Mouse (Mus musculus) urinary bladder, postnatal 10 days (tissue): ENCODE results near the gene Olfr533.
"Not testable (repeated sequence)": the region's sequence is repeated elsewhere in the genome, so short reads cannot be mapped to it uniquely, and the experiment has no call there.

Experiments
- DNase-seq: peaks from one replicate; pipeline ENCODE4 v3.0.0; 2022; ENCODE audit warnings: low spot score

Olfr533 gene

DNA sequence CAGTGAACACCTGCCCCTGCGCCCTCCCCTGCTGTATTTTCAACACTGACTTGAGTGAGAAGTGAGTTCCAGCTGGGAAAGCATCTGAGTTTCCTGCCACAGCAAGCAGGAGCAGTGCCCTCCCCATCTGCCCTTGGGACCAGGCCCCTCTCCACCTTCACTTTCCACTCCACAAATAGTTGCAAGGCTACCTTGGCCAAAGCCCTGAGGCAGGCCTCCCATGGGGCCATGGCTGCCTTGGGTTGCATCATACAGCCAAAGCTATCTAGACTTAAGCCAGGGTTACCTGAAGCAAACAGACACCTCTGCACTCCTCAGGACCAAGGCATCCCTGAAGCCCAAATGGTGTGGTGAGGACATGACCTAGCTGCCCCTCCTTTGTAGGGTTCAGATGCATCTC, at the start of gene Olfr533:
Olfr533 (plus strand) TSS at position 301 of the 400 bp plus-strand sequence.
- not testable (repeated sequence) for DNase-seq

DNA sequence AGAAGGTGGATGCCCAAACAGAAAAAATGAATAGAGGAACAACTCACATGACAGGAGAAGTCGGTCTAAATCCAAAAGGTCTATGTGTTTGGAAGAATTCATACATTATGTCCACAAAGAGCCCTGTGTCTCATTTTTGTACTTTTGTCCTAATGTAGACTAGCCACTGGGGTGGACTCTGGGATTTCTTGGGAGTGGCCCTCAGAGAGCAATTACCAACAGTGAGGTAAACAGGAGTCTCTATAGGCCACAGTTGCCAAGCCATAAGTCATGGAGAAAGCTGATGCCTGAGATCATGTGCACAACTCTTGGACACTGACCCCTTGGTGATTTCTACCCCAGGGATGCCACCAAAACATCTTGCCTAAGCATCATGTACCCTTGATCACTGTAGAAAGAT, 41.6 kb upstream of the Olfr533 start, which contains the start of gene Olfr532:
Olfr532 (minus strand) TSS at position 101 of the 400 bp plus-strand sequence.
- DNase-seq, result no peak

DNA sequence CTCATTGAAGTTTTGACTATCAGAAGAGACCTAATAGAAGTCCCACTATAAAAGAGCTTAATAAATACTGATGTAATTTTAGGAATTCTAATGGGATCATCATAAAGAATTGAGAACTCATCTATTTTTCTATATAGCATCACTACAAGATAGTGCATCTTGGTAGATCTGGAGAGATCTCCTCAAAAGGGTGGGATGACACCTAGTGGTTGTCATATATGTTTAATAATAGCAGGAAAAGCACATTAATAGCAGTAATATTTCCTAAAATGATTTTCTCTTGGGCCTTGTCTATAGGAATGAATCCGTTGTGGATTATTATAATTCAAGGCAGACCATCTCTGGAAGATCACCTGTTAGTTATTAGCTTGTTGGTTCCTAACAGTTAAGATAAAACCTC, 20.0 kb upstream of the Olfr533 start:
- no peak for DNase-seq

DNA sequence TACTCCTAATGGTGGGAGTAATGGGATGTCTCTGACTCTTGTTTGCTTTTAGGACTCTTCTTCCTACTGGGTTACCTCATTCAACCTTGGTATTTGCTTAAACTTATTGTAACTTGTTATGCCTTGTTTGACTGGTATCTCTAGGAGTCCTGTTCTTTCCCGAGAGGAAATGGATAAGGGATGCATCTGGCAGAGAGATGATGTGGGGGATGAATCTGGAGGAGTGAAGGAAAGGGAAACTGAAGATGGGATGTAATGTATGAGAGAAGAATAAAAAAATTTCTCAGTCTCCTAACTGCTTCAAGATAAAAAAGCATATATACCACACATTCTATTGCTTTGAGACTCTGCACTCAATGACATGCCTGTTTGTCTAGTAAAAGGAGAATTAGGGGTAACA, 14.7 kb downstream of the Olfr533 start:
- no peak for DNase-seq

DNA sequence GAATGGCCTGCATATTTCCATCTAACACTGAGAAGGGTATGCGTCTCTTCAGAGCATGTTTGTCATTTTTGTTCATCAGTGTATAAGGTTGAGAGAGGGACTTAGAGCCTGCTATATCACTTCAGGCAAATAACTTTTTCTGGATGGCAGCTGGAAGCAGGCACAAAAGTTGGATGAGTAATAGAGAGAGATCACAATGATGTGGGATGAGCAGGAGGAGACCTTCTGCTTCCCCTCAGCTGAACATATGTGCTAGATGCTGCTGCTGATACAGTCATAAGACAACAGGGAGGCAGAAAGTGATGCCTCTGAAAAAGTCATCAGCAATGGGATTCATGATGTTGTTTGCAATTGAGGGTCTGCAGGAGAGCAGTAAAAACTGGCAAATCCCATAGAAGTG, 15.6 kb downstream of the Olfr533 start:
- DNase-seq, result no peak

DNA sequence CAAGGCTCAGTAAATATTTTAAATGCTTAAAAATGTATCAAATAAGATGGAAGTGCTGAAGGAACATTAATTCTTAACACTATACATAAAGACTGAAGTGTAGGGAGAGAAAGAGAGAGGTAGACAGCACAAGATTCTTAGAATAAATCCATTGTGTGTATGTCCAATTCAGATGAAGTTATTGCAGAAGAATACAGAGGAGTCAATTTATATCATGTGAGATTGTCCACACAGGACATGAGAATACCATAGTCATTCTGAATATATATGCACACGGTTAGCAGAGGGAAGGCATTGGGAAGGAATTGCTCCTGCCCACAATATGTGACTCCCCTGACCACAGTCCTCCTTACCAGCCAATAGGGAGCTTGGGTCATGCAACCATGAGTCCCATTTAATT, 20.7 kb downstream of the Olfr533 start, which contains the start of gene Olfr535:
Olfr535 (plus strand) TSS at position 301 of the 400 bp plus-strand sequence.
- no peak for DNase-seq

DNA sequence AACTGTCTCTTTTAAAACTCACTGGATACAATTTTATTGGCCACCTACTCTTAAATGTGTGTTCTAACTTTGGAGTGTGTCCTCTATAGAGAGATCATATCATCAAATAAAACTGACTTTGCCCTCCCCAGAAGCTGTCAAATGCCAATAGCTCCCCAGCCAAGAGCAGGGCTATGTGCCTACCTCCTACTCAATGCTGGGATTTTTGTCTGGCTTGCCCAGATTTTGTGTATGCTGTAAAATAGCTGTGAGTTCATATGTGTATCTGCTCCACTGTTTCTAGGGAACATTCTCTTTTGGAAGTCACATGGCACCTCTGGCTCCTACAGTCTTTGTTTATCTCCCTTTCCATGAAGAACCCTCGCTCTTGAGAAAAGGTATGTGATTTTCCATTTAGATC, 25.8 kb downstream of the Olfr533 start:
- no peak for DNase-seq

DNA sequence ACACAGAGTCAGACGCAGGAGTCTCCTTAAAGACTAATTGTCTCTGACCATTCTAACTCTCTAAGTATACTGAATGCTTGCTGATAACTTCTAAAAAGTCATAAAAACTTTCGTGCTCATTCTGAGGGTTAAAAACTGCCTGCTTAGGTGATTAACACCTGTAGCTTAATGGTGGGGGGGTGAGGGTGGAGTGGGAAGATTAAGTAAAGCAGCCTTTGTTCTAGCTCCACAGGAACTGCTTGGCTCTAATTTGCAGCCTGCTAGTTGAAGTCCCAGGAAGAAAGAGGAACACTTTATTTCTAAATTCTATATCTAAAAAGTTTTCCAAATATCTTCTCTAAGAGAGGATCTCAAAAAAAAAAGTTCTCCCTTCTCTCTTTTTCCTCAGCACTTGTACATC, 31.1 kb downstream of the Olfr533 start:
- DNase-seq, result no peak

DNA sequence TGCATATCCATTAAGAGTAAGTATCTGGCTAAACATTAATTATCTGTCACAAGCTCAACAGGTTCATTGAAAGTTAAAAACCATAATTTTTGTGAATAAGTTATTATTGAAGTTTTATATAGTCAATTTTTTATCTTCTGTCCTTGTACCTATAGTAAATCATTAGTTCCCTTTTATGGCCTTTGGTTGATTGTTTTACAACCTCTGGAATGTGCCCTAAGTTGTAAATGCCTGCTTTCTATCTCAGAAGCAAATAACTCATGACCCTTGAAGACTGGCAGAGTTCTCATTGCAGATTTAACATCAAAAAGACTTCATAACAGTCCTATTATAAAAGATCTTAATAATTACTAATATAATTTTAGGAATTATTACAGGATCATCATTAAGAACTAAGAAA, 31.5 kb downstream of the Olfr533 start:
- DNase-seq, result no peak

DNA sequence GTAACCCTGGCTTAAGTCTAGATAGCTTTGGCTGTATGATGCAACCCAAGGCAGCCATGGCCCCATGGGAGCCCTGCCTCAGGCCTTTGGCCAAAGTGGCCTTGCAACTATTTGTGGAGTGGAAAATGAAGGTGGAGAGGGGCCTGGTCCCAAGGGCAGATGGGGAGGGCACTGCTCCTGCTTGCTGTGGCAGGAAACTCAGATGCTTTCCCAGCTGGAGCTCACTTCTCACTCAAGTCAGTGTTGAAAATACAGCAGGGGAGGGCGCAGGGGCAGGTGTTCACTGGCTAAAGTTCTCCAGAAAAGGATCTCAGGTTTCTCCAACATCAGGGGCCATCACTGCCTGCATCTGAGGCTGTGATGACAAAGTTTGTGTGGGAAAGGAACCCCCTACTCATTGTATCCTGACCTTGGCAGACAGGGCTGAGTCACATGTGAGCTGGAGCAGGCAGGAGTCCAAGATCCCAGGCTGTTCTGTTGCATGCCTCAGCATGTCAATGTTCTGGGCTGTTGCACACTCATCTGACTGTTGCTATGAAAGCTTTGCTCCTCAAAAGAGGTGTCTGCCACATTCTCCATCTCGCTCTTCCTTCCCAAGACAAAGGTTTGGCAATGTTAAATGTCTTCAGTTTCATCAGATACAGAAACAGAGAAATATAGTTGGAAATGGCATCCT, 44.3 kb downstream of the Olfr533 start, which contains the start of gene Olfr536:
Olfr536 (minus strand) TSS at position 51 of the 676 bp plus-strand sequence.
- DNase-seq, result not testable (repeated sequence)
